Mouse (Mus musculus): ENCODE measurements around the gene Hecw2.

The Hecw2 gene

DNA sequence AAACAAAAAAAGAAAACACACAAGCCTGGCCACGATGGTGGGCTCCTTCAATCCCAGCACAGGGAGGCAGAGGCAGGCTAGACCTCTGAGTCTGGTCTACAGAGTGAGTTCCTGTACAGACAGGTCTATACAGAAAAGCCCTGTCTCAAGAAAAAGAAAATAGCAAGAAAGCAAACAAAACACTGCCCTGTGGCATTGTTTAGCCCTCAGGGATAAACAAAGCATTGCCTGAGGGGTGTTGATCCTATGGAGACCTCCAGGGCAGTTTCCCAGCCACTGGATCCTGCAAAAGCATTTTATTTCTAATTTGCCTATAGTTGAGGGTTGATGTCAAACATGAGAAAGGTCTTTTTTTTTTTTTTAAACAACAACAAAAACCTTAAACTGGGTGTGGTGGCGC, 327.7 kb downstream of the Hecw2 start:
- DNase-seq = no peak

DNA sequence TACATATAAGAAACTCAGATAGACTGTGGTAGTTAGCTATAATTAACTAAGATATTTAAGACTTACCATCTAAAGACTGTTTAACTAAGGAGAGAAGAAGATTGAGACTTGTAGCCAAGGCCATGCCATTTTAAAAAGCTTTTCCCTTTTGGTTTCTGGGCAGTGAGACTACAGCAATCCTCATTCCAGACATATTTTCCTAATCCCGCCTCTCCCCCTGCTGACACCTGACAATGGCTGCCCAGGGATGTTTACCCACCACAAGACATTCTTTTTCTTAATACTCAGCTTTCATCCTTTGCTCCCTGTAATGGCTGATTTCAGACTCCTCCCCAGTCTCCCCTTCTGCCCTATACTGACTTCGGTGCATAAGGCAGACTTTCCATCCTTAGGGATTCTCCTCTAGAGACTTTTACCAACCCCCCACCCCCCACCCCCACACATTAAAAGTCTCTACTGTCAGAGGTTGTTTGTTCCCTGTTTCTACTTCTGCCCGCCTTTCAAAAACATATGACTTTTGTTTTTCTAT, 328.5 kb downstream of the Hecw2 start:
- DNase-seq = no peak

DNA sequence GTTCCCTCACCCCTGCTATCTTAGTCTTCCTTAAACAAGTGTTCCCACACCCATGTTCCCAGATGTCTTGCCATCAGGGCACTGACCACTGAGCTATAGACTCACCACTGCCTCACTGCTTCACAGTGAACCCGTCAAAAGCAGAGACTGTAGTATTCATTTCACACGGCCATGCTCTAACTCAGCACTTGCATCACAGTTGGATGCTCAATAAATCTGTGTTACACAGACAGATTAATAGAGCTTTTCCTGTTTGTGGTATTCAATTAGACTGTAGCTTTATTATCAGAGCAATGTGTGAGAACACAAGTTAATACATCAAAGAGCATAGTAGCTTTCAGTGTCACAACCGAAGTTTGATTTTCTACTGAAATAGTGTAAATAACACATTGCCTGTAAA, 330.9 kb downstream of the Hecw2 start:
- no peak for DNase-seq

DNA sequence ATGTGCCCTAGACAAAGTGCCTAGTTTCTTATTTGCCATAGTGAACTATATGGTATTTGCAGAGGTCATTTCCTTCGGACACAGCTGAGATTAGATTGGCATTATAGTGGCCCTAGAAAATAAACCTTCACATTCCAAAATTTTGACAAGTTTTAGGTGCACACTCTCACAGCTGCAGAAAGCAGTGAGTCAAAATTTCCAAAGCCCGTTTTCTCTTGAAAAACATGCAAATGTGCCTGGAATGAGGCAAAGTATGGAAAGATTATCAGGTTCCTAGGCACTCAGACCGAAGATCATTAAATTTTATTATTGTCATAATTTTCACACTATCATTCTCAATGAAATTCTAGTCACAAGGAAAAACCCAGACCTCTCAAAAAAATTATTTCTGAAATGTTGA, 334.4 kb downstream of the Hecw2 start:
- DNase-seq = no peak

DNA sequence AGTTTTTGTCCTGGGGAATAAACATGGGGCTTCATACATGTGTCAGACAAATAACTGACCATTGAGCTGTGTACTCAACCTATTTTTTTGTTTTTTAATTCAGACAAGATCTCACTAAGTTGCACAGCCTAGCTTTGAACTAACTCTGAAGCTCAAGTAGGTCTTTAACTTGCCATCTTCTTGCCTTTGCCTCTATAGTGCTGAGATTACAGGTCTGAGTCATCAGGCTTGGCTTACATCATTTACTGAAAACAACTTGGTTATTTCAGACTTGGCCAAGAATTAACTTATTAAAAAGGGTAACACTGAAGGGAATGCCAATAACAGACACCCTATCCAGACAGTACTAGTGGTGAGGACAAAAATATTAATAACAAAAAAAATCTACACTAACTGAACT, 335.8 kb downstream of the Hecw2 start:
- DNase-seq = no peak

DNA sequence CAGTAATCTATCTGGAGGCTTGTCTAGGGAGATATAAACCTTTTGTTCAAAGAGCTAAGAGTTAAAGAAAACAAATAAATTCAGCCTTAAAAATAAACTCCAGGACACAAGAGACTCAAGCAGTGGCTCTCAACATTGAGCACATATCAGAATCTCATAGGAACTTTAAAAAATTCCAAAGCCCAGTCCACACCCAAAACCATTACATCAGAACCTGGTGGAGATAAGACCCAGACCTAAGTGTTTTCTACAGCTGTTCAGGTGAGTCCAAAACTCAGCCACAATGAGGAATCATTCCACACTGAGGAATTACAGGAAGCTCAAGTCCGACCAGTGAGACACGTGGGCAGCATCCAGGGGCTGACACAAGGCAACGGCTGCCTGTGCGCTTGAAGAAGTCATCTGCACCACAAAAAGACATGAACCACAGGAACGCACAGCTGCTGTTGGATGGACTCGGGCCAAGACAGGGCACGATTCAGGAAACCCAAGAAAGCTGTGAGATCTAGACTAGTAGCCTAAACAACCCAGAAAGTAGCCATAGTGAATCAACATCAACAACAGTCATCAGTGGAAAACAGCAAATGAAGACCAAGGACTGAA, 338.4 kb downstream of the Hecw2 start:
- DNase-seq = no peak

DNA sequence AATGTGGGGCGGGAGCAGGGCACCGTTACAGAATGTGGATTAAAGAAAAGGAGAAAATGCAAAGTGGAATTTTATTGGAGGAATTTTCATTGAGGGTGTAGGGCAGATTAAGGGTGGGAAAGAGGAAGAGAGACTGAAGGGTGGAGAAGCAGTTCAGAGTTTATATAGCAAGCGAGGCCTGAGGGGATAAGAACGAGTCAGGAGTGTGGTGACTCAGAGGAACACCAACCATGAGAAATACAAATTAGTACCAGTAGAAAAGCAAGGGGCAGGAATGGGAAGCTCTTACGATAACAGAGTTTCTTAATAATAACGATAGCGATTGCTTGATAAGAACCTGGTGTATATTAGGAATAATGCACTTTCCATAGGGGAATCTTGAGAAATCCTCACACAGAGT, 339.2 kb downstream of the Hecw2 start:
- DNase-seq = no peak

DNA sequence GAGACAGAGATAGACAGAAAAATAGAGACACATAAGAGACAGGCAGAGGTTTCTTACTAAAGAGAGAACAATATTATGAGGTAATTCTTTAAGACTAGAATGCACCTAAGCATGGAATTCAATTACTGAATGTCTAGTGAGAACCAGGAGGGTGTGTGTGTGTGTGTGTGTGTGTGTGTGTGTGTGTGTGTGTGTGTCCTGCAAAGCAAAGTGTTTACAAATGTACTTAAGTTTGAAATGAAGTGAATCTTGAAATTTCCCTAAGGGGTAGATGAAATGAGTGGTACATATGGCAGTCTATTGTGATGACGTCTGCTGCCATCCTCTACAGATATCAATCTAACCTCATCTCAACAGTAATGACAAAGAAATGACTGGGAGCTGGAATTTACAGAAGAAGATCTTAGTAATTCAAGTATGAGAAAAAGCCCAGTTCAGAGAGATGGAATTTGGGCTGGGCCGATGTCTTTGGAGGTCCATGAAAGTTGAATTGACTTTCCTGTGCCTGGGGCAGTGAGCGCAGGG, 342.8 kb downstream of the Hecw2 start:
- no peak for DNase-seq

DNA sequence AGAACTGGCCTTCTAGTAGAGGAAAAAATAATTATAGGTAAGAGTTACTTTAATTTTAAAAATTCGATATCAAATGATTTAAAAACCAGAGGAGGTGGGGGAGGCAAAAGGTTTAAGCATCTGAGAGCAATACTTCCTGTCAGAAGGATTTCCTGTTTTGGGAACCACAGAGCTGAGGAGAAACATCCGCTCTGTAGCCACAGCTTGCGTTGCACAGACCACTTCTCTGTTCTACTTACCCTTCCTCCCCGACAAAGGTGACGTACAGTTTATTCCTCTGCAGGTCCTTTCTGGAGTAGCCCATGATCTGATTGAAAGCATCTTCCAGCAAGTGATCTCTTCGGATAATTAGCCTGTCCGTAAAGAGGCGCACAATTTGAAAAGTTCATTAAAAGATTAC, 343.6 kb downstream of the Hecw2 start:
- DNase-seq = no peak

DNA sequence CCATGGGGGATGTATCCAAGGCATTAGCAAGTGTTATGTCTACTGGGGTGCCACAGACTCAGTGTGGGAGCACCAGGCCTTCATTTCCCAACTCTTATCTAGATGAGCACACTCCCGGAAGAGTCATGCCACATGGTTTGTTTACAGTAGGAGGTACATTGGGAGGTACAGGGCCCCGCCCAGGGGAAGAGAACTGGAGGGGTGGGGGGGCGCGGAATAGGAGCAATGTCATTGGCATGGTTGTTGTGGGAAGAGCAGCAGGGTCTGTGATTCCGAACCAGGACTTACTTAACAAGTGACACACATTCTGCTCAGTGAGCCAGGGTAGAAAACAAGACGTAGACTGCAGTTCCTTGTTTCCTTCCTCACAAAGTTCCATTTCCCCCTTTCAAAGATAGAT, 344.1 kb downstream of the Hecw2 start:
- DNase-seq = no peak

DNA sequence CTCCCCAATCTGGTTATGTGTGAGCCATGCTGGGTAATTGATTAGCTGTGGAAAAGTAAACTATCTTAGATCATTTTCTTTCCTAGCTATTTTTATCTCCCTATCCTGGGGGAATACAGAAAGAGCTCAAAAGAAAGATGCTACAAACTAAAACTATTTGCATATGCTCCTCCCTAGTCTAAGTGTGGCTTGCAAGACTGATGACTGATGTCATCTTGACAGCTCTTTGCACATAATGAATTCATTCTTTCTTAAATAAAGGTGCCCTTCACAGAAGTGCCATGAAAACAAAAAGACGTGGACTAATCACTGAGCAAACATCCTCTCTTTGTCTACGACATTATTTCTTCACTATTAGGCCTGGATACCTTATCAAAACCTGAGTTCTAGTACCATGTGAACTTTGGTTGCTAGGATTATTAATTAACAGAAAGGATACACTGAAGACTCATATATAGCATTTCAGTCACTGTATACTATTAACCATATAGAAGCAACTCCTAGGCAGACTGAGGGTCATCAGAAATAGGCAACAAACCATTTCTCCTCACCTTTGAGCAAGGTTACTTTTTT, 348.2 kb downstream of the Hecw2 start:
- no peak for DNase-seq

DNA sequence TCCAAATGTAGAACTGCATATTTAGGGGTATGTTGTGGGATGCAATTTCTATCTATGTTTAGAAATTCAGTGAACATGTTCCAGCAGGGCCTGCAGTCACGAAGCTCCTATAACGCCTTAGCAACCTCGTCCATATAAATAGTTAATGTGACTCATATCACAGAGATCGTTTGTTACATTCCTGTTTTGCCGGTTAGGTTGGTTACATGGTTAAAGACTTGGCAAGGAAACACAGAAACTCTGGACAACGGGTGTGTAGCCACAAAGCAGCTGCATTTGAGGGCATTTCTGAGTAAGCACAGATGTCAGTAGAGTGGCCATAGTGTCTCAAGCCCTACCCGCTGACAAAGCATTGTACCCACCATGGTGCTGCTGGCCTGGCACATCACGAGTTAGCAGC, 349.1 kb downstream of the Hecw2 start:
- DNase-seq = no peak

DNA sequence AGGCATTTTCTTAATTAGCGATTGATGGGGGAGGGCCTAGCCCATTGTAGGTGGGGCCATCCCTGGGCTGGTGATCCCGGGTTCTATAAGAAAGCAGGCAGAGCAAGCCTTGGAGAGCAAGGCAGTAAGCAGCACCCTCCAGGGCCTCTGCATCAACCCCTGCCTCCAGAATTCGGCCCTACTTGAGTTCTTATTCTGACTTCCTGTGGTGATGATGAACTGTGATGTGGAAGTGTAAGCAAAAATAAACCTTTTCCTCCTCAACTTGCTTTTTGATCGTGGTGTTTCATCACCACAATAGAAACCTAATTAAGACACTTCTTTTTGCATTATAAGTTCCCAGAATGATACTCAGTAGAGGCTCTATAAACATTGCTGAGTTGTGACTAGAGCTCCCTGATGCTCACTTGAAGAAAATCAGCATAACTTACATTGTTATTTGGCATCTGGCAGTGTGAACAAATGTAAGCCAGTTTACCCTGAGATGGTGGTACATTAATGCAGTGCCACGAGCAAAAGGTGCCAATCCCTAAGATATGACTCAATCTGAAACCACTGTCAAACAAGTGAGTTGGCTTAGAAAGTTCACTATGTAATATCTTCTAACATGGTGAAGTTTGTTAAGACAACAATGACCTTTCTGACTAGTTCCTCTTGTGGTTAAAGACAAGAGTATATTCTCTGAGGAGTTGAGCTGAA, 349.9 kb downstream of the Hecw2 start:
- DNase-seq = no peak

DNA sequence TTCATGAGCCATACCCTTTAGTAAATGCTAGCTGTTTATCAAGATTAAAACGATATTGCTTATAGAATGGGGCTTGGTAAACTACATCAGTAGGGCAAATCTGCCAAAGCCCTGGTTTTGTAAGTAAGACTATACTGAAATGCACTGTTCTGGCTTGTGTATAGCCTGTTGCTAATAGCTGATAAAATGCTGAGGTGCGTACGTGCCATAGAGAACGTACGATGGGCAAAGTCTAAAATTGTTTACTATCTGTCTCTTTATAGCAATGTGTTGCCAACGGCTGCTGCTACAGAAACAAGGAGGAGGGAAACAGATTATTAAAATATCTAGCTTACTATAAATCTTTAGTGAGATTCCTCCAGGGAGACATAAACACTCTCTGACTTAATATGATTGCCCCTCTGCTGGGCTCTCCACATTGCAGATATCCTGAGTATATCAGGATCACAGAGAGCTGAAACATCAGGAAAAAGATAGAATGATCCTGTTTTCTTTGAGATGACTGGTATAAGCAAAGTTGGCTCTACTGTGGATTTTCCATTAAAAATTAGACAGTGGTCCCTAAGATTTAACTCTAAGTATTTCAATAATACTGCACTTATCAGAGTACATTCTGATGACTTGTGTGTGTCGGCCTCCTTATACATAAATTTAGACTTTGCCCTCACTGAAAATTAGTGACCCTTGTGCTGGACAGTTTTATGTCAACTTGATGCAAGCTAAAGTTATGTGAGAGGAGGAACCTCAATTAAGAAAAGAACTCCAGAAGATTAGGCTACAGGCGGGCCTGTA, 350.6 kb downstream of the Hecw2 start:
- DNase-seq = no peak

DNA sequence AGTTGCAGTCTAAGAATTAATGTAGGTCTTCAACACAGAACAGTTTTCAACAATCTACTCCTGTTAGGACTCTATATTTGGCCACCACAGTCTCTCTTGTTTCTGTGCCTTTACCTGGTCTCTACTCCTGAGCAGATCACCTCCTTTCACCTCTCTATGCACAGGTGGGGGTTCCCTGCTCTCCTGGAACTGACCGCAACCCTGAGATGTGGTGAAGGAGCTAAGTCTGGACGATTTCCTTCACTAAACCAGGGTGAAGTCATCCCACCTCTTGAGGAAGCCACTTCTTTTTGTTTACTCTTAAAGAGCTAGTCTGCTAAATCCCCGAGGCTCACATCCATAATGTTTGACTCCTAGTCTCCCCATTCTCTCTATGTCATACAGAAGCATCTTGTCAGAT, 351.9 kb downstream of the Hecw2 start:
- DNase-seq = no peak

DNA sequence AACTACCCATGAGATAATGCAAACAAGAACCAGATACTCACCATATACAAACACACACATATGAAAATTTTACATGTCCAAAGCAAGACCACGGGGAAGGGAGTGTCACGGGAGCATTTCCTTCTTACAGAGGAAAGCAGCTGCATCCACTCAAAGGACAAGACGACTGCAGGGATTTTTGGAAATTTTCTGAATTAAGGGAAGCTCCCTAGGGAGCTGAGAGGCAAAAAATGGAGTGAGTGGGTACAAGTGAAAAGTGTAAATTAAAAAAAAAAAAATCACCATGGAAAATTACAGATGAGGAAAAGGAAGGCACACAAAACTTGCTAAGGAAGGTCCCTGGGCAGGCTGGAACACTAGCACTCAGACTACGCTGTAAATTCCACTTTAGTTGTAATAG, 353.9 kb downstream of the Hecw2 start:
- DNase-seq = no peak

DNA sequence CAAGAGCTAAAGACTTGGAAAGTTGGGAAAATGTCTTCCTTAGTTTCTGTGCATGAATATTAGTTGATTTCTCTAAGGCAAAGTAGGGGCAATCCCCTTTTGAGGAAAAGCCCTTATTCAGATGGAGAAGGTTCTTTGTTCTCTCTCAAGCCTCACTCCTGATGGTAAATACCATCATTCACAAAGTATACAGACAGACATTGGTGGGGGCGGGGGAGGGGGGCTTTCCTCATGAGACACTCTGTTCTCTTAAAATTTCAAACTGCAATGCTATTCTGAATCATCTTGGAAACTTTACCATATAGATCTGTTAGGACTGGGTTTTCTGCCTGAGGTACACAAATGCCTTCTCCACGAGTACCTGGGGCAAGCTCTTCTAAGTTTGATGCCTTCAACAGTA, 355.6 kb downstream of the Hecw2 start:
- DNase-seq = no peak

DNA sequence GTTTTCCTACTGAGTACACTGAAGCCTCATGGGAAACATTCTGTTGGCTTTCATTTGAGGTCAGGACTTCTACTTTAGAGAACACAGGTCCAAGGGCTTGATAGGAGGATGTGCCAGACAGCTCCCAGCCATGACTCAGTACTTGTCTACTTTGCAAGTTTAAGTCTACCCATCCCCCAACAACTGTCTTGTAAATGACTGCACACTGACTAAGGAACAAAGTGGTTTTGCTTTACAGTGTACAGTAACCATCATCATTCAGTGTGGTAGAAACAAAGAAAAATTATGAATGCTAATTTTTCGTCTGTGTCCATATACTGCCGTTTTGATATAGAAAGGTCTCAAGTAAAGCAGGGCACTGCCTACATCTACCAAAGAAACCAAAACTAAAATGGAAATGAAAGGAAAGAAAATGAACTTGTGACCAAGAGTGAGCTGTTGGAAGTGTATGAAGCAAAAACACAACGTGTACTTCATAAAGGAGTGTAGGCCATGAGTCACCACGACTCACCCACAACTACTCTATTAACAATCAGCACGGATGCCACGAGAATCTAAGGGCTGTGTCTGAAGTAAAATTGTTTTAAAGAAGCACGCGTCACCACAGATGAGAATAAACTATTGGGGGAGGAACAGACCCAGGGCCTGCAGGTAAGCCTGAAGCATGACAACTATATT, 356.6 kb downstream of the Hecw2 start:
- DNase-seq = no peak

DNA sequence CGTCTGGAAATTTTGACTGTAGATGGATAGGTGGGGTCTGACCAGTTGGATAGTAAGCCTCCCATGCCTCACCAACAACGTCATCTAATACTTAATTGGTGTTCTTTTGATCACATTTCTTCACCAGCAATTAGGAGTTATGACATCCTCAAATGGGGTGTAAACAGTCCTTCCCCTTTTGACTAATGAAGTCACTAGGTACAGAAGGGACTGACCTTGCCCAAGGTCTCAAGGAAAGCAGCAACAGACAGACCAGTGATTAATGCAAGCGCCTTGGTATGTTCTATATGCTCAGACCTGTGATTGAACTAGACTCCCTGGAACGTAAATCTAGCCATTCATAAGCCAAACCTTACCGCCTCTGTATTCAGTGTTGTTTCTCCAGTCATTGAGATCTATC, 364.7 kb downstream of the Hecw2 start:
- no peak for DNase-seq

DNA sequence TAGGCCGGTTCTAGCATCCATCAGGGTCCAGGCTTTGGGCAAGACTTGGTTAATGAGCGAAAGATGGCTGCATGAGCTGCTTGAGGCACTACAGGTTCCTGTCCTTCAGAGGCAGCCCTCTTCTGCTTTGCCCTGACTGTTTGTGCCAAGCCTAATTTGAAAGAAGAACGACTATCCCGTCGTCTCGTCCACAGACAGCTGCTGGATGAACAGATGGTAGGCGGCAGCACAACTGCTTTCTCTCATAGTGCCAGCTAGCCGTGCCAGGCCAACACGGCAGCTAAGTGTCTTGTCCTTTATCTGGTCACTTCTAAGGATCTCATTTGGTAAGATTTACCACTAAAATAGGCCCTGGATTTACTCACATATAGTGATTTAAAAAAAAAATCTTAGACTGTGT, 365.9 kb downstream of the Hecw2 start:
- DNase-seq = peak; percentile 17

DNA sequence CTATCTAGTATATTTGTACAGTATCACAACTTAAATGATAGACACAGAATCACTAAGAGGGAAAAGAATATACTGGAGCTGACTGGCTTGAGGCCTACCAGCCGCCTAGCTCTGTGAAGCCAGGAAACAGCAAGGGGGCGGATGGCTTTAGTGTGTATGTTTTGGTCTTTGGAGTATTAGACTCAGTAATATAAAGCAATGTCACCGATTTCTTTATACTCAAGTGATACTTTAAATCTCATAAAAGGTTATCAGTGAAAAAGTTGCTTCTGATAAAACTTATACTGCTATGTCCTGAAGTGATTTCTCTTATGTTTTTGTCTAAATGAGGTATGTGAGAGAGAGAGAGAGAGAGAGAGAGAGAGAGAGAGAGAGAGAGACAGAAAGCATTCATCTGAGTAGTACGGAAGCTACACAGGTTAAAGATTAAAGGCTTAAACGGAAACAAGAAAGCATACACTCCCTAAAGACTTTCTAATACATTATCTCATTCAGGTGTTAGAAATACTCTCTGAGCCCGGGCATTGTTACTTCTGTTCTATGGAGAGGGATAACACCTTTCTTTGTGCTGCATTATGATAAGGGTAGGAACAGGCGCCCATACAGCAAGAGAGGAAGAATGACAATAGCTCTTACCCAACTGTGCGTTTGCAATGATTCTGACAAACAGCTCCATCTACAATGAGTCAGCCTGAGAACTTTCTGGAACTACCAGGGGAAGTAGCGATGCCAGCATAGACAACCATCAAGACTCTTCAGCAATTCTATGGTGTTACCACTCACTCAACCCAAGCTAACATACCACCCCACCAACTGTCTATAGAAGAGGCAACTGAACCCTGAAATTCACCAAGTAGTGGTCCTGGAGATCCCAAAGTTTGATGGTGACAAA, 370.3 kb downstream of the Hecw2 start:
- no peak for DNase-seq

Measured in retina, postnatal 1 day (tissue).